Mouse (Mus musculus): ENCODE measurements around the gene Nelfcd. TPM values are rescaled to one million over a fixed set of nuclear protein-coding genes. Genes with fewer than 3 reads are reported as not detected.

Gene Nelfcd
- 24.8 and 27.5 TPM in 2 replicates for polyA plus RNA-seq (2012; rRNA removed)

GRCm38 (mm10) chr2:174415731-174416310, at the start of gene Nelfcd:
Nelfcd (plus strand) TSS chr2:174415804.

GRCm38 (mm10) chr2:174438737-174439449, 23.3 kb downstream of the Nelfcd start, which contains the start of gene Ctsz:
Ctsz (minus strand) TSS chr2:174439039.

GRCm38 (mm10) chr2:174450353-174450752, 34.7 kb downstream of the Nelfcd start, which contains the start of gene Tubb1:
Tubb1 (plus strand) TSS chr2:174450695.

GRCm38 (mm10) chr2:174463789-174464523, 48.4 kb downstream of the Nelfcd start, which contains the start of gene Atp5e:
Atp5e (minus strand) TSS chr2:174464105.

GRCm38 (mm10) chr2:174472818-174473549, 57.4 kb downstream of the Nelfcd start, which contains the start of gene Prelid3b:
Prelid3b (minus strand) TSS chr2:174473081.

Other genes with a start within 250 kb of the Nelfcd start
- 343 and 378 TPM in 2 replicates for gene Gnas, start 131.5 kb upstream of the Nelfcd start, polyA plus RNA-seq (2012; rRNA removed)
- not detected in 2 replicates for gene Gm20721, start 69.1 kb upstream of the Nelfcd start, polyA plus RNA-seq (2012; rRNA removed)
- gene Ctsz, start 23.2 kb downstream of the Nelfcd start, polyA plus RNA-seq (2012; rRNA removed): 64.4 and 108 TPM in 2 replicates
- 0.06 TPM in 1 of 2 replicates, not detected in the other for gene Tubb1, start 34.9 kb downstream of the Nelfcd start, polyA plus RNA-seq (2012; rRNA removed)
- gene Atp5e, start 48.3 kb downstream of the Nelfcd start, polyA plus RNA-seq (2012; rRNA removed): 279 and 349 TPM in 2 replicates
- 14.4 and 18.0 TPM in 2 replicates for gene Prelid3b, start 57.3 kb downstream of the Nelfcd start, polyA plus RNA-seq (2012; rRNA removed)
- gene Zfp831, start 227.7 kb downstream of the Nelfcd start, polyA plus RNA-seq (2012; rRNA removed): 0.02 and 0.04 TPM in 2 replicates

All from stomach, adult 2 months (tissue).